Mouse (Mus musculus) CH12.LX (cell line): ENCODE data around the gene Gli3. TPM values are rescaled to one million over a fixed set of nuclear protein-coding genes. Genes with fewer than 3 reads are reported as not detected.

Source experiments
- DNase-seq: peaks from one replicate; pipeline ENCODE4 v3.0.0-alpha.2; 2013; ENCODE audit errors: extremely low read depth
- H3K27ac ChIP-seq: 2 replicates; pipeline ENCODE4 v1.5.1; 2012; ENCODE audit warnings: low read depth, mild to moderate bottlenecking, control low read depth, moderate library complexity; ENCODE audit not compliant: insufficient read depth
- H3K27me3 ChIP-seq: replicated peaks from 2 replicates; pipeline ENCODE3; 2012; ENCODE audit warnings: inconsistent platforms
- H3K36me3 ChIP-seq, 2 experiments: replicated peaks in 1 of 2; 2 replicates each; pipeline versions ENCODE3 to v1.6.1; 2012; ENCODE audit warnings: inconsistent platforms in 1 of 2, low read length in 1 of 2, mild to moderate bottlenecking in 1 of 2, mixed read lengths in 1 of 2, moderate library complexity in 1 of 2; ENCODE audit not compliant: control insufficient read depth in 1 of 2, insufficient read depth in 1 of 2
- H3K4me1 ChIP-seq, 2 experiments: 2 replicates each; pipeline ENCODE4 v1.6.1; 2012; ENCODE audit warnings: inconsistent platforms in 1 of 2, moderate library complexity in 1 of 2; ENCODE audit not compliant: insufficient read depth in 2 of 2, control insufficient read depth in 1 of 2
- H3K4me2 ChIP-seq: 2 replicates; pipeline ENCODE4 v1.6.1; 2012; ENCODE audit warnings: low read depth, mild to moderate bottlenecking, control low read depth; ENCODE audit not compliant: poor library complexity, insufficient read depth, severe bottlenecking
- H3K4me3 ChIP-seq, 3 experiments: fragments of 150-350 bp in 1 of 3; sonication (generic) in 1 of 3; replicated peaks in 1 of 3; 2 replicates each; pipeline versions ENCODE3 to v1.5.1; 2011 to 2012; ENCODE audit warnings: low read depth in 2 of 3, low read length in 2 of 3, mild to moderate bottlenecking in 2 of 3, moderate library complexity in 2 of 3, control low read depth in 1 of 3, improper control_type of control experiment in 1 of 3, inconsistent platforms in 1 of 3, mixed read lengths in 1 of 3; ENCODE audit not compliant: poor library complexity in 1 of 3
- H3K79me2 ChIP-seq: replicated peaks from 2 replicates; pipeline ENCODE4 v1.6.1; 2012; ENCODE audit warnings: mild to moderate bottlenecking, moderate library complexity; ENCODE audit not compliant: control insufficient read depth, poor library complexity, insufficient read depth, severe bottlenecking; ENCODE audit errors: extremely low read depth
- H3K9ac ChIP-seq: 2 replicates; pipeline ENCODE4 v1.6.1; 2012; ENCODE audit warnings: low read depth, mild to moderate bottlenecking, control low read depth, moderate library complexity; ENCODE audit not compliant: insufficient read depth
- H3K9me3 ChIP-seq: replicated peaks from 2 replicates; pipeline ENCODE3; 2012; ENCODE audit warnings: low read length, inconsistent platforms, mixed read lengths
- GABPA ChIP-seq: IDR thresholded peaks from 2 replicates; pipeline ENCODE4 v1.6.1; 2012; ENCODE audit warnings: low read depth, low read length, improper control_type of control experiment, inconsistent platforms; ENCODE audit not compliant: insufficient replicate concordance
- IRF4 ChIP-seq: IDR thresholded peaks from 2 replicates; pipeline ENCODE4 v1.6.1; 2014; ENCODE audit warnings: low read depth, mild to moderate bottlenecking, inconsistent platforms, low read length, improper control_type of control experiment
- JUN ChIP-seq: IDR thresholded peaks from 2 replicates; pipeline ENCODE4 v1.6.1; 2011; ENCODE audit warnings: low read depth, mild to moderate bottlenecking, low read length, improper control_type of control experiment, moderate library complexity; ENCODE audit not compliant: insufficient read depth
- KAT2A ChIP-seq: IDR thresholded peaks from 2 replicates; pipeline ENCODE4 v1.6.1; 2012; ENCODE audit warnings: low read length, improper control_type of control experiment, inconsistent platforms; ENCODE audit not compliant: insufficient replicate concordance
- MAZ ChIP-seq: IDR thresholded peaks from 2 replicates; pipeline ENCODE4 v1.6.1; 2012; ENCODE audit warnings: low read depth, mild to moderate bottlenecking, inconsistent platforms, low read length, improper control_type of control experiment, moderate library complexity
- MEF2A ChIP-seq: IDR thresholded peaks from 2 replicates; pipeline ENCODE4 v1.6.1; 2014; ENCODE audit warnings: low read depth, mild to moderate bottlenecking, inconsistent platforms, low read length, improper control_type of control experiment, borderline replicate concordance
- MXI1 ChIP-seq: IDR thresholded peaks from 2 replicates; pipeline ENCODE4 v1.6.1; 2011; ENCODE audit warnings: mild to moderate bottlenecking, low read depth, low read length, improper control_type of control experiment
- MYC ChIP-seq: IDR thresholded peaks from 2 replicates; pipeline ENCODE4 v1.6.1; 2011; ENCODE audit warnings: low read depth, mild to moderate bottlenecking, improper control_type of control experiment, low read length
- NELFE ChIP-seq: IDR thresholded peaks from 2 replicates; pipeline ENCODE4 v1.6.1; 2011; ENCODE audit warnings: low read depth, low read length, improper control_type of control experiment
- RAD21 ChIP-seq: IDR thresholded peaks from 2 replicates; pipeline ENCODE4 v1.6.1; 2011; ENCODE audit warnings: low read depth, mild to moderate bottlenecking, low read length, improper control_type of control experiment, moderate library complexity
- SIN3A ChIP-seq: IDR thresholded peaks from 2 replicates; pipeline ENCODE4 v1.6.1; 2012; ENCODE audit warnings: low read length, improper control_type of control experiment, inconsistent platforms
- SMC3 ChIP-seq: IDR thresholded peaks from 2 replicates; pipeline ENCODE4 v1.6.1; 2011; ENCODE audit warnings: low read depth, low read length, improper control_type of control experiment
- TCF12 ChIP-seq: IDR thresholded peaks from 2 replicates; pipeline ENCODE4 v1.6.1; 2014; ENCODE audit warnings: low read depth, mild to moderate bottlenecking, inconsistent platforms, low read length, improper control_type of control experiment
- UBTF ChIP-seq: IDR thresholded peaks from 2 replicates; pipeline ENCODE4 v1.6.1; 2012; ENCODE audit warnings: low read depth, mild to moderate bottlenecking, inconsistent platforms, low read length, improper control_type of control experiment, moderate library complexity
- USF1 ChIP-seq: IDR thresholded peaks from 2 replicates; pipeline ENCODE4 v1.6.1; 2014; ENCODE audit warnings: low read depth, mild to moderate bottlenecking, inconsistent platforms, low read length, improper control_type of control experiment
- ZKSCAN1 ChIP-seq: IDR thresholded peaks from 2 replicates; pipeline ENCODE4 v1.6.1; 2012; ENCODE audit warnings: low read depth, inconsistent platforms, low read length, improper control_type of control experiment, borderline replicate concordance
- ZNF384 ChIP-seq: IDR thresholded peaks from 2 replicates; pipeline ENCODE4 v1.6.1; 2012; ENCODE audit warnings: low read depth, low read length, improper control_type of control experiment, inconsistent platforms
- dilution Hi-C: fragments of 300-500 bp; cut with MboI; formaldehyde crosslinking; loops from 2 replicates; pipeline ENCODE4 v1.14.3; 2020; ENCODE audit warnings: low sequenced_read_pairs; ENCODE audit not compliant: extremely low pct_unique_long_range_greater_than_20kb, extremely low pct_ligation_motif_present
- in situ Hi-C: fragments of 300-500 bp; cut with MboI; formaldehyde crosslinking; loops from 3 replicates; pipeline ENCODE4 v1.14.3; 2019; ENCODE audit warnings: low sequenced_read_pairs, low pct_ligation_motif_present, low pct_unique_long_range_greater_than_20kb, mixed read lengths
- polyA plus RNA-seq: library from polyadenylated mRNA; unstranded; fragments of >175 nt; gene quantifications from 2 replicates; pipeline ENCODE4 v1.2.1, GENCODE M21; 2012; ENCODE audit warnings: low read depth; ENCODE audit not compliant: insufficient read length
- total RNA-seq, 2 experiments: library from RNA; depleted of rRNA; stranded (reverse); fragments of 300-350 nt in 1 of 2; fragments of >200 nt in 1 of 2; gene quantifications; 2 replicates each; pipeline ENCODE4 v1.2.3; 2012 to 2014

Gene Gli3
- total and polyA plus RNA-seq, 3 experiments = not detected

DNA sequence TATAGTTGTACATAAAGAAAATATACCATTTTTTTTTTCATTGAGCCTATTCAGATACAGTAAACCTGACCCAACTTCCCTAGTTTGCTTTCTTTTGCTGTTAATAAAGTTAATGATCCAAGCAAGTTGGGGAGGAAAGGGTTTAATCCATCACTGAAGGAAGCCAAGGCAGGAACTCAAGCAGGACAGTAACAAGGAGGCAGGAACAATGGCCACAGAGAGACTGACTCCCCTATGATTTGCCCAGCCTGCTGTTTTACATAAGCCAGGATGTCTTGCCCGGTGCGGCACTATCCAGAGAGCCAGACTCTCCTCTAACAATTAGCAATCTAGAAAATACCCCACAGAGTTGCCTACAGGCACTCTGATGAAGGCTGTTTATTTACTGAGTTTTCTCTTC lies 17.4 kb upstream of the Gli3 start:
- Histone ChIP-seq H3K9ac (no peak overlapping the region), H3K4me3 (no peak overlapping the region), H3K9me3 (no peaks in the 10 kb centered on the region), H3K79me2 (no peaks in the 10 kb centered on the region), H3K4me2 (no peak overlapping the region), H3K27me3 (no peaks in the 10 kb centered on the region), H3K4me1 (peaks cover 0 to 13% of the 10 kb centered on the region in 2 experiments; a peak in 2 of 4 replicates), H3K27ac (no peak overlapping the region), H3K36me3 (no peaks in the 10 kb centered on the region)
- no peak for TF ChIP-seq MXI1
- TF ChIP-seq UBTF = no peak
- no peak for TF ChIP-seq RAD21
- TF ChIP-seq MAZ = no peak
- no peak for TF ChIP-seq USF1
- TF ChIP-seq KAT2A = no peak
- no peak for TF ChIP-seq SMC3
- TF ChIP-seq SIN3A = no peak
- TF ChIP-seq JUN = no peak
- no peak for TF ChIP-seq IRF4
- TF ChIP-seq ZKSCAN1 = no peak
- no peak for DNase-seq
- in situ Hi-C loops (no loop called here), dilution Hi-C loops (no loop called here)

DNA sequence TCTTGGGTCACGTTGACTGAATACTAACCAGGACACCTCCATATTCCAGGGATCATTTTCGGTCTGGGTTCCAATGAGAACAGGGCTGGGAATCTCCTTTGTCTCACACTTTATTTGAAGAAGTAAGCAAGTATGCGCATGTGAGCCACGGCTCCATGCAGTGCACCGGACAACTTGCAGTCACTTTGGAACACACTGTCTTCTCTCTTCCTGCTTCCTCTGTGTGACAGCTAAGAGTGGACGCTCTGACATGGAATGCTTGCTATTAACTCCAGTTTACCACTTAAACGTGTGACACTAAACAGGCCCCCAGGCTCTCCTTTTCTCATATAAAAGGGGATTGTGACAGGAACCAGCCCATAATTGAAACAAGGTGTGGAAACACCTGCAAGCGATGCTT lies 17.0 kb upstream of the Gli3 start:
- Histone ChIP-seq H3K4me2 (no peak overlapping the region), H3K9me3 (no peaks in the 10 kb centered on the region), H3K9ac (no peak overlapping the region), H3K4me1 (peaks cover 0 to 13% of the 10 kb centered on the region in 2 experiments; a peak in 2 of 4 replicates), H3K79me2 (no peaks in the 10 kb centered on the region), H3K27ac (no peak overlapping the region), H3K27me3 (no peaks in the 10 kb centered on the region), H3K4me3 (no peak overlapping the region), H3K36me3 (no peaks in the 10 kb centered on the region)
- in situ Hi-C loops = no loop called here
- TF ChIP-seq MEF2A (no peak), TCF12 (no peak), USF1 (no peak), ZNF384 (no peak), GABPA (no peak), MYC (no peak), NELFE (no peak), SIN3A (no peak)
- DNase-seq = no peak
- dilution Hi-C loops = no loop called here
